Mouse (Mus musculus) brain, embryonic 14.5 days (tissue): ENCODE measurements around the gene Nit1.

Source experiments
- CTCF ChIP-seq: fragments of 200-500 bp; IDR thresholded peaks from 2 replicates; pipeline ENCODE4 v1.5.1; 2012; ENCODE audit warnings: inconsistent platforms, mild to moderate bottlenecking, moderate library complexity, borderline replicate concordance; ENCODE audit not compliant: insufficient read depth, insufficient read length; ENCODE audit errors: extremely low read depth
- POLR2A ChIP-seq: fragments of 200-500 bp; IDR thresholded peaks from 2 replicates; pipeline ENCODE4 v1.6.1; 2012; ENCODE audit warnings: mild to moderate bottlenecking, inconsistent platforms, borderline replicate concordance; ENCODE audit not compliant: poor library complexity, insufficient read depth, insufficient read length, severe bottlenecking; ENCODE audit errors: extremely low read depth

GRCm38 (mm10) chr1:171375646-171376097, 30.2 kb upstream of the Nit1 start:
- no peak for TF ChIP-seq CTCF
- no peak for TF ChIP-seq POLR2A
